Comparison of ENCODE assay signal across 15 mouse cellular contexts in genomic region chr1:179586430-179587095, GRCm38 (mm10). TPM values are rescaled to one million over a fixed set of nuclear protein-coding genes. Genes with fewer than 3 reads are reported as not detected.
DNase-seq lines count a peak whose midpoint lies in the region; ATAC-seq lines count a peak whose summit lies in the region.
"Had no signal": no experiment of that assay in that cellular context is flagged by ENCODE, and none has a peak within 500 bp of the region (broad histone marks: within the 10 kb centered on the region; RNA-seq: fewer than 3 reads in every experiment).

No protein-coding gene starts in this region.

- no peak overlapping the region for H3K27ac ChIP-seq in kidney, embryonic 16.5 days (ENCODE audit: low read length)
- H3K27ac ChIP-seq in embryonic facial prominence, embryonic 10.5 days (replicated peaks) = no peak overlapping the region
- no peak overlapping the region for H3K27ac ChIP-seq in forebrain, embryonic 12.5 days
- H3K27ac ChIP-seq: hindbrain, embryonic 15.5 days had no signal

- H3K4me3 ChIP-seq in kidney, embryonic 16.5 days (ENCODE audit: low read length) = no peak overlapping the region
- no peak overlapping the region for H3K4me3 ChIP-seq in embryonic facial prominence, embryonic 10.5 days
- H3K4me3 ChIP-seq in forebrain, embryonic 12.5 days (replicated peaks) = no peak overlapping the region
- H3K4me3 ChIP-seq: hindbrain, embryonic 15.5 days had no signal

- WGBS in kidney, embryonic 16.5 days = 24% methylated on average over 3 of the region's 3 CpGs
- WGBS in embryonic facial prominence, embryonic 10.5 days = 31% methylated on average over 3 of the region's 3 CpGs
- 57% methylated on average over 3 of the region's 3 CpGs for WGBS in forebrain, embryonic 12.5 days

- no peaks in the 10 kb centered on the region for H3K9me3 ChIP-seq in kidney, embryonic 16.5 days (ENCODE audit: low read length)
- no peaks in the 10 kb centered on the region for H3K9me3 ChIP-seq in embryonic facial prominence, embryonic 10.5 days
- no peaks in the 10 kb centered on the region for H3K9me3 ChIP-seq in forebrain, embryonic 12.5 days
- H3K9me3 ChIP-seq: hindbrain, embryonic 15.5 days had no signal

- H3K36me3 ChIP-seq in kidney, embryonic 16.5 days (ENCODE audit: insufficient read depth, low read length) = no peaks in the 10 kb centered on the region
- H3K36me3 ChIP-seq in embryonic facial prominence, embryonic 10.5 days (replicated peaks) = no peaks in the 10 kb centered on the region
- H3K36me3 ChIP-seq in forebrain, embryonic 12.5 days (replicated peaks) = no peaks in the 10 kb centered on the region
- H3K36me3 ChIP-seq: hindbrain, embryonic 15.5 days had no signal

- no peak overlapping the region for H3K9ac ChIP-seq in kidney, embryonic 16.5 days (replicated peaks; ENCODE audit: low read length)
- H3K9ac ChIP-seq in forebrain, embryonic 12.5 days = no peak overlapping the region
- H3K9ac ChIP-seq: hindbrain, embryonic 15.5 days; lung, embryonic 14.5 days had no signal

- no peak overlapping the region for H3K4me2 ChIP-seq in kidney, embryonic 16.5 days (replicated peaks; ENCODE audit: low read depth, low read length)
- no peak overlapping the region for H3K4me2 ChIP-seq in forebrain, embryonic 12.5 days
- H3K4me2 ChIP-seq: hindbrain, embryonic 15.5 days; lung, embryonic 14.5 days had no signal

- H3K4me1 ChIP-seq in kidney, embryonic 16.5 days (ENCODE audit: insufficient read depth, low read length) = peaks cover 22% of the 10 kb centered on the region
- peaks cover 39% of the 10 kb centered on the region for H3K4me1 ChIP-seq in embryonic facial prominence, embryonic 10.5 days
- peaks cover 5% of the 10 kb centered on the region for H3K4me1 ChIP-seq in forebrain, embryonic 12.5 days

- H3K27me3 ChIP-seq in kidney, embryonic 16.5 days (ENCODE audit: insufficient read depth, low read length) = no peaks in the 10 kb centered on the region
- no peaks in the 10 kb centered on the region for H3K27me3 ChIP-seq in embryonic facial prominence, embryonic 10.5 days (replicated peaks; ENCODE audit: low read depth, poor library complexity, severe bottlenecking)
- H3K27me3 ChIP-seq in forebrain, embryonic 12.5 days = no peaks in the 10 kb centered on the region
- H3K27me3 ChIP-seq: hindbrain, embryonic 15.5 days had no signal

- peak; percentile 24 for DNase-seq in embryo, embryonic 9.5 days (ENCODE audit: extremely low spot score)
- DNase-seq in embryo, embryonic 10.5 days (ENCODE audit: low spot score) = no peak
- peak; percentile 30 to 58 for DNase-seq in kidney, adult 8-10 months
- DNase-seq in embryonic facial prominence, embryonic 10.5 days (ENCODE audit: low spot score) = peak; percentile 16
- peak; percentile 39 to 40 for DNase-seq in kidney, postnatal 36 days
- DNase-seq in urinary bladder, postnatal 36 days (ENCODE audit: low spot score in 2 of 2) = no peak
- DNase-seq: adrenal gland, postnatal 14 days; cerebellum, postnatal 25 days; gastrocnemius, postnatal 36 days; layer of hippocampus, adult 9-11 months; lung, embryonic 14.5 days had no signal

- ATAC-seq in kidney, embryonic 16.5 days (ENCODE audit: low FRiP score, low TSS enrichment) = no peak
- no peak for ATAC-seq in forebrain, embryonic 12.5 days (ENCODE audit: low FRiP score)
- ATAC-seq: forebrain, embryonic 16.5 days had no signal

RNA-seq across cellular contexts. Expression of gene Cnst, which starts 40.4 kb away (rescaled TPM):
- polyA plus RNA-seq in kidney, embryonic 16.5 days (2015; fragmentation: Nextera tagmentation; extraction: Ambion mirVana) = 16.3 and 16.5 TPM in 2 replicates
- polyA plus RNA-seq in embryonic facial prominence, embryonic 10.5 days (2016; fragmentation: Nextera tagmentation; extraction: Ambion mirVana) = 21.0 and 21.6 TPM in 2 replicates
- 26.9 and 29.0 TPM in 2 replicates for polyA plus RNA-seq in forebrain, embryonic 12.5 days (2016; fragmentation: Nextera tagmentation; extraction: Ambion mirVana)

RNA-seq across cellular contexts. Expression of gene Tfb2m, which starts 40.5 kb away (rescaled TPM):
- 27.1 and 38.0 TPM in 2 replicates for polyA plus RNA-seq in kidney, embryonic 16.5 days (2015; fragmentation: Nextera tagmentation; extraction: Ambion mirVana)
- polyA plus RNA-seq in embryonic facial prominence, embryonic 10.5 days (2016; fragmentation: Nextera tagmentation; extraction: Ambion mirVana) = 25.1 and 28.1 TPM in 2 replicates
- polyA plus RNA-seq in forebrain, embryonic 12.5 days (2016; fragmentation: Nextera tagmentation; extraction: Ambion mirVana) = 33.6 and 33.7 TPM in 2 replicates

Comparison
In these comparisons a context has a peak if more than half of its experiments do, and no peak if none do; other contexts are left out.
1. DNase-seq: peak in embryo, embryonic 9.5 days (single experiment), kidney, adult 8-10 months (2 of 2), embryonic facial prominence, embryonic 10.5 days (single experiment) and kidney, postnatal 36 days (2 of 2); none in embryo, embryonic 10.5 days (single experiment) and urinary bladder, postnatal 36 days (0 of 2).